Mouse (Mus musculus) heart, adult 9 months (tissue): Measurements from ENCODE around the gene Mink1.
A peak's percentile ranks its signal among the peaks of the same experiment; 100 is the strongest.

Source experiments
- DNase-seq, 2 experiments: peaks; one replicate each; pipeline ENCODE4 v3.0.0; 2022; ENCODE audit warnings: low spot score in 2 of 2

The Mink1 gene

DNA sequence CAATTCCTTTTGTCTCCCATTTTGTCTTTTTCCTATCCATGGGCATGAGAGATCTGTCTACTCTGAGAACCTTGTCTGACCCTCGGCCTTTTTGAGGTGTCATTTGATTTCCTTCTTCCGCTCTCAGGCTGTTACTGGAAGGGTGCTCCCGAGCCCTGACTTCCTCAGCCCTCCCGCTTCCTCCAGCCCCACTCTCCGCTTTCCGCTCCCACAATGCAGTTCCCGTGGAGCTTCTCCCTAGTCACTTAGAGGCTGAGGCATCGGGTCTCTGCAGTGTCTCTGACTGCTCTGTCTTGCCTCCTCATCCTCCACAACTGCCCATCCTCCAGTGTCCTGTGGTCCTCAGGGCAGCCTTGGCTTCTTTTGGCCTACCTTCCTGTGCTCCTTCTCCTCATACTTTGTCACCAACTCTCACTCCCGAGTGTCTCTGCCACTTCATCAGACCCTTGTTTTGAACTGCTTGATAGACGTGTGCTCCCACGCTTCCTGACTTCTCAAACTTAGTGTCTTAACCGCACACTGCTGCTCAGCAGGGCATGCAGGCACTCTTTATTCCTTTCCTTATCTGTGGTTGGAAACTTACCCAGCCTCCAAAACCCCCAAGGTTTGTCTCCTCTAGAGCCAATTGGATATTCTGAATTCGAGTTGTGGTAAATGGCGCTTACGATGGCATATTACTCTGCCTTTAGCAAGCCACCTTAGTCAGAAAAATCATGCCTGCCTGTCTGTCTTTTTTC lies 31.7 kb downstream of the Mink1 start:
- DNase-seq: peak; percentile 54 to 77

DNA sequence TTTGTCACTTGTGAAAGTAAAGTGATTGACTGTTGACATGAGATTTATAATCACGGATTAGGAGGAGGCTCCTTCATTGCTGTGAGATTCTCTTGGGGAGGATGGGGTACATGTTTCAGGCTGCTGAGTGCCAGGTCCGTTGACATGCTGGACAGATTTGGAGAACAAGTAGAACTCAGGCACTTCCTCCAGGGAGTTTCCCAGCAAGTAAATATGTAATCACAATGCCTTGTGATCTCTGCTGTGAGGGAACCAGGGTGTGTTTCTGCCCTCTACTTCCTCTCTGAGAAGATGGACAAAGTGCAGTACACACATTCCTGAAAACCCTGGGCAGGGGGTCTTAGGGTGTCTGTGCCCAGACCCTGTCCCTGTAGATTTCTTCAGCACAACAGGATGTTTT lies 33.0 kb downstream of the Mink1 start:
- DNase-seq: peak in 1 of 2 experiments; percentile 38

DNA sequence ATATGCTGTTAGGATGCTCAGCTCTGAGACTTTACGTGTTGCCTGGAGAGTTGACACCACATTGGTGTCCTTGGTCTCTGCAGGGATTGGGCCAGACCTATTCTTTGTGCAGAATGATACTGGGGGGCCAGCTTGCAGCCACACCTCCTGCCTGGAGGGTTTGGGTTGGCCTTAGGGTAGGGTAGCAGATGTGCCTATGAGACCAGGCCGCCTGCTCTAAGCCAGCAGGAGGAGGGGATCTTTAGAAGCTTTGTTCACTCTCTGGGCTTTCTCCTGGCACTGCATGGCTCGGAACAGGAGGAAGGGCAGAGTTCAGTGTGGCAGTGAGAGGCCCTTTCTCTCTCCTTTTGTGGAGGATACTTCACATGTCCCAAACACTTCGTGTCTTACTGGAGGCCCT lies 33.4 kb downstream of the Mink1 start:
- no peak for DNase-seq

DNA sequence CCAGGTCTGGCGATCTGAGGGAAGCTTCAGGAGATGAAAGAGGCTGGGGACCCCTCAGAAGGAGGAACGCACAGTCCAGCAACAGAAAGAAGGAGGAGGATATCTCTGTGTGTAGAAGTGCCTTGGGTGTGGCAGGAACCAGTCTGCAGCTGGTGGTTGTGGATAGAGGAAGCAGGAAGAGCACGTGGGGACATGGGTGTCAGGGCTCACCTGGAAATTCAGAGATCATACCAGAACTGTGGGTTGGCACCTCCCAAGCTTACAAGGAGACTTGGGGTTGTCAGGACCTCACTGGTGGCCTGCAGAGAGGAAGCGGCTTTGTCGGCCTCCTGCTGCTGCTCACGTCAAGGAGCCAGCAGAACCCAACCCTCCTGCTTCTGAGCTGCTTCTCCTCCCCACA lies 34.6 kb downstream of the Mink1 start:
- no peak for DNase-seq

DNA sequence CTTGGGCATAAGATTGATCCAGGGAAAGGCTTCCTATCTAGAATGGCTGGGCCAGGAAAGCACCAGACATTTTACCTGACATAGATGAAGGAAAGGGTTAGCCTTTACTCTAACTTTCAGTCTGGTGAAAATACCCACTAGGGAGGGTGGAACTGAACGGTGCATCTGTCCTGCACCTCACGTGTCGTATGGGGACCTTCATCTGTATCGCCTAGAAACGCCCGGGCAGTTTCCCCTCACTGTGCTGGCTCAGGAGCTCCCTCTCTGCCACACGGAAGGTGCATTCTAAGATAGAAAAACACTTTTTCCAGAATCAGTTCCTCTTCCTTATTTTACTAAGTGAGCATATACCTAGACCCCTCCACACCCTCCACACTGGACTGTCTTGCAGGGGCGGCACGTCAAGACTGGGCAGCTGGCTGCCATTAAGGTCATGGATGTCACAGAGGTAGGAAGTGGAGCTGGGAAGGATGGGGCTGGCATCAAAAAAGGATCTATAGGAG lies 35.8 kb downstream of the Mink1 start:
- no peak for DNase-seq

DNA sequence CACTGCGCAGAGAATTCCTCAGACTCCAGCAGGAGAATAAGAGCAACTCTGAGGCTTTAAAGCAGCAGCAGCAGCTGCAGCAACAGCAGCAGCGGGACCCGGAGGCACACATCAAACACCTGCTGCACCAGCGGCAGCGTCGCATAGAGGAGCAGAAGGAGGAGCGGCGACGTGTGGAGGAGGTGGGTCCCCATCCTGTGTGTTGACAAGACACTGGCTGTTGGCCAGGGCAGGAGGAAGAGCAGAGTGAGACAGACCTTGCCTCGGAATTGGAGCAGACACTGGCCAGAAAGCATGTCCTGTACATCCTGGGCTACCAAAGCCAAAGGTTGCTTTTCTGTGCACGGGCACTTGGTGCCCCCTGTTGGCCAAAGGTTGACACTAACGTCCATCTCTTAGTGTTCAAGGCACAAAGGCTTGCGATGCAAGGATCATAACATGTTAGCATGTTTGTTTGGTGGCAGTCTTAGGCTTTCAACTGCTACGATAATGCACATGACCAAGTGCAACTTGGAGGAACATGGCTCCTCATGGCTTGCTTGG lies 42.4 kb downstream of the Mink1 start:
- peak; percentile 47 to 77 for DNase-seq

DNA sequence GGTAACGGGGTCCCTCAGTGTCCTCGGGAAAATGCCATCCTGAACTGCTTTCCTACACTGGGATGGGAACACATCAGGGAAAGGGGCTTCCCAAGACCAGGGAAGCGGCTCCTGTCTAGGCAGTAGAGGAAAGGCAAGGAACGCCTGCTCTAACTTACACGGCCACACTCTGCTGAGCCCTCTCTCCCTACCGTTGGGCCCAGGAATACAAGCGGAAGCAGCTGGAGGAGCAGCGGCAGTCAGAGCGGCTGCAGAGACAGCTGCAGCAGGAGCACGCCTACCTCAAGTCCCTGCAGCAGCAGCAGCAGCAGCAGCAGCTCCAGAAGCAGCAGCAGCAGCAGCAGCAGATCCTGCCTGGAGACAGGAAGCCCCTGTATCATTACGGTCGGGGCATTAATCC lies 44.0 kb downstream of the Mink1 start:
- no peak for DNase-seq

DNA sequence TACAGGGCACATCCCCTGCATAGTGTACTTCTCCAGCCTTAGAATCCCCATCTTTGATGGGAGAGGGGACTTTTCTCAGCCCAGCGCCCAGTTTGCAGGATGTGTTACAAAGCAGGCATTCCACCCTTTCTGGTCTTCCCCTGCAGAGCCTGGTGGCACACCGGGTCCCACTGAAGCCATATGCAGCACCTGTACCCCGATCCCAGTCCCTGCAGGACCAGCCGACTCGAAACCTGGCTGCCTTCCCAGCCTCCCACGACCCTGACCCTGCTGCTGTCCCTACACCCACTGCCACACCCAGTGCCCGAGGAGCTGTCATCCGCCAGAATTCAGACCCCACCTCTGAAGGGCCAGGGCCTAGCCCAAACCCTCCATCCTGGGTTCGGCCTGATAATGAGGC lies 44.9 kb downstream of the Mink1 start:
- DNase-seq: no peak

DNA sequence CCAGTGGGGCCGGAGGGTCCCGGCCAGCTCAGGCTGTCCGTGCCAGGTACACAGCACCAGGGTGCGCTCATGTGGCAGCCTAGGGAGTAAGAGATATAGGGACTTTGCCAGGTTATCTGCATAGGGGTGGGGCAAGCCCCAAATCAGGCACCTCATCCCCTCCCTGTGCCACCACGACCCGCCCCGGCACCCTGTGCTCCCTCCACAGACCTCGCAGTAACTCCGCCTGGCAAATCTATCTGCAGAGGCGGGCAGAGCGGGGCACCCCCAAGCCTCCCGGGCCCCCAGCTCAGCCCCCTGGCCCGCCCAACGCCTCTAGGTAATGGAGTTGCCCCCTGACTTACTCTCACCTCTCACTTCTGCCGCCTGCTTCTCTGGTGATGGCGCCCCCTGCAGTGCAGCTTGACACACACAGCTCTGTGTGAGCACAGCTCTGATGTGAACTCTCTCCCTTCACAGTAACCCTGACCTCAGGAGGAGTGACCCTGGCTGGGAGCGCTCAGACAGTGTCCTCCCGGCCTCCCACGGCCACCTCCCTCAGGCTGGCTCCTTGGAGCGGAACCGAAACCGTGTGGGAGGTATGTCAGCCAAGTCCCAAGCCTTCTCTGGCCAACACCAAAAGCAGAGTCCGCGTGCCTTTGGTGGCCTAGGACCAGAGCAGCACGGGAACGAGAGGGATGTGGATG lies 45.8 kb downstream of the Mink1 start:
- no peak for DNase-seq

DNA sequence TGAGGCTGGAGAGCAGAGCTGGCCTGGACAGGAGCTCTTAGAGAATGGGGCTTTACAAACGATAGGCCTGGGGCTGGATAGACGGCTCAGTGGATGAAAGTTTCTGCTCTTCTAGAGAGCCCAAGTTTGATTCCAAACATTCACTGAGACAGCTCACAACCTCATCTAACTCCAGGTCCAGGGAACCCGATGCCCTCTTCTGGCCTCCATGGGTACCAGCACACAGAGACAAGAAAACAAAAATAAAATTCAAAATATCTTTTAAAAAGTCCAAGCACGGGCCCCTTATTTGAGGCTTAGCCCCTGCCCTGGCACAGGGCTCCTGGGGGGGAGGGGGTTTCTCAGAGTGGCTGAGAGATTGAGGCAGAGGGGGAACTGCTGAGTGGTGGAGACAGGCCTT lies 48.1 kb downstream of the Mink1 start:
- DNase-seq: no peak

DNA sequence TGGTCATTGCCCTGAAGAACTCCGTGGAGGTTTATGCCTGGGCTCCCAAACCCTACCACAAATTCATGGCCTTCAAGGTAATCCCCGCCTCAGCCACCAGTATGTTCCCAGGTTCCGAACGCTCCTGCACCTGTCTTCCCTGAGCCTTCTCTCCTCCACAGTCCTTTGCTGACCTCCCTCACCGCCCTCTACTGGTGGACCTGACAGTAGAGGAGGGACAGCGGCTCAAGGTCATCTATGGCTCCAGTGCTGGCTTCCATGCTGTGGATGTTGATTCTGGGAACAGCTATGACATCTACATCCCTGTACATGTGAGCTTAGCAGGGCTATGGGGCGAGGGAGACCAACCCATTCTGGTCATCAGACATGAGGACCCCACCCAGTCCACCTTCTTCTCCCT lies 49.8 kb downstream of the Mink1 start:
- DNase-seq: no peak

DNA sequence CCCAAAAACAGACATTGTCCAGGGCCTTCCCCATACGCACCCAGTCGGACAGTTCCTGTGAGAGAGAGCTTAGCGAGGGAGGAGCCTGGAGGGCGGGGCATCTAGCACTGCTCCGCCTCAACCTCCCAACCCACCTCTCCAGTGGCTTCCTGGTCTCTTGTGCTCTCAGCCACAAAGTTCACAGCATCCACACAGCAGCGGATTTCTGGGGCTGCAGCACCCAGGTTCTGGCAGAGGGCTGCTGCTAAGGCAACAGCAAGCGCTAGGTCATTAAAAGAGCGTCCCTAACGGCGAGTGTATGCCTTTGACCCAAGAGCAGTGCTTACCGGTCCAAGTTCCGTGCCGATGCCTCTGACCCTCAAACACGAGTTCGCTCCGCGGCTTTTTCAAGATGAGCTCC lies 52.4 kb downstream of the Mink1 start:
- DNase-seq: peak; percentile 68 to 74

DNA sequence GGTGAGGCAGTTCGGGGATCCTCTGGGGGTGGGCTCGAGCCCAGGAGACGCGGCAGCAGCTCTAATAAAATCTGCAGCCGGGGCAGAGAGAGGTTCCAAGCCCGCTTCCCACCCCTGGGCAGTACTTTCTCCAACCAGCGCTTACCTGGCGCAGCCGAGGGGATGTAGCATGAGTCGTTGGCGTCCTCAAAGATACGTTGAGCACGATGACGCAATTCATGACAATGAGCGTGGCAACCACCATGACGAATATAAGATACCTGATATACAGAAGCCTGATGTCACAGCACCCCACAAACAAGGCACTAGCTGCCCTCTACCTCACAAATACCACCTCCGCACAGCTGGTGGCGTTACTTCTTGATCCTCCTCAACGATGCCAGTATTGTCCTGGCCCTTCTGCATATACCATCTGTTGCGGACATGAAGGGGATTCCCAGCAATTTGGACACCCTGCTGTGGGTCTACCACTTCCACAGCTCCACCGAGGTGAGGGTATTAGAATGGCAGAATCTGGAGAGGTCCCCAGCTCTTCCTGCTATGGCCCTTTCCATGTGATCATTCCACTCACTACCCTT lies 52.9 kb downstream of the Mink1 start, which contains the start of gene 4930544D05Rik:
Gene 4930544D05Rik, plus strand, starts transcription at position 333 of the 578 bp plus-strand sequence.
- no peak for DNase-seq

DNA sequence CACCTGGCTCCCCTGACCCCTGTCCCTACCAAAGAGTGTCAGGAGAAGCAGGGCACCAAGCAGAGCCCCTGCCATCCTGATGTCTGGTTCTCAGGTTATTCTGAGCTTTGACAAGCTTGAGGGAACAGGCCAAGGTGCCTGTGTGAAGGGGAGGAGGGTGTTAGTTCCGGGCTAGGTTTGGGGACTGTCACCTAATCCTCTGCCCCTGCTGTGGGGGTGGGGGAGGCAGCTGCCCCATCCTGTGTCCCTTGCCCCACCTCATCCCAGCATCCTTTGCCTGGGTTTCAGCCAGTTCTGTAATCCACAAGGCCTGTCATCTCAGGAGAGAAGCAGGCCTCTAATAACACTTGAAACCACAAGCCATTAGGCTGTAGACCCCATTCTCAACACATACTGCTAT lies 56.4 kb downstream of the Mink1 start, which contains the start of gene Chrne:
Gene Chrne, minus strand, starts transcription at position 116 of the 400 bp plus-strand sequence.
- DNase-seq: no peak

DNA sequence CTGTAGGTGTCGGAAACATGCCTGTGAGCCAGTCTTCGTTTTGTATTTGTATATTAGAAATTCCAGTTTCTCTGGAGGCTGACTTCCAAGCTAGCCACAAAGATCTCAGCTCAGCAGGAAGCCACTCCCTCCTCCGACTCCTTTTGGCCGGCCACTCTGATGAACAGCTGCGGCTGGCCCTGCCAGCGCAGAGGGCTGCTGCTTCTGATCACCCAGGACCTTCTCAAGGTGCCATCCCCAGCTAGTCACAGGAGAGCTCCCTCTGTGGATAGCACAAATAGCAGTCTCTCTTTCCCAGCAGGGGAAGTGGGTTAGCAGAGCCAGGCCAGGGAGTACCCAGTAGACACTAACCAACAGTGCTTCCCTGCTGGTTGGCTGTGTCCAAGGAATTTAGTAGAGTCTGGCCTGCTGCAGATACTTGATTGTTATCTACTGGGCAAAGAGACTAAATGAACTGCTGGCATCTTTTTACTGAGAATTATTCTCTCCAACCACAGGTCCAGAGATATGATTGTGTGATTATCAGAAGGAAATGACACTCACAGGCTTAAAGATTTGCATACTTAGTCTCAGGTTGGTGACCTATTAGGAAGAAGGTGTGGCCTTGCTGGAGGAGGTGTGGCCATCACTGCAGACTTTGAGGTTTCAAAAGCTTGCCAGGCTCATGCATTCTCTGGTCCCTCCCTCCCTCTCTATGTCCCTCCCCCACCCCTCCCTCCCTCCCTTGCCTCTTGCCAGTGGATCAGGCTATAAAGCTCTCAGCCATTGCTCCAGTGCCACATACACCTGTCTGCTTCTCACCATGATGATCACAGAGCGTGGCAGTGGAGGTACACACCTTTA lies 59.5 kb downstream of the Mink1 start:
- no peak for DNase-seq

DNA sequence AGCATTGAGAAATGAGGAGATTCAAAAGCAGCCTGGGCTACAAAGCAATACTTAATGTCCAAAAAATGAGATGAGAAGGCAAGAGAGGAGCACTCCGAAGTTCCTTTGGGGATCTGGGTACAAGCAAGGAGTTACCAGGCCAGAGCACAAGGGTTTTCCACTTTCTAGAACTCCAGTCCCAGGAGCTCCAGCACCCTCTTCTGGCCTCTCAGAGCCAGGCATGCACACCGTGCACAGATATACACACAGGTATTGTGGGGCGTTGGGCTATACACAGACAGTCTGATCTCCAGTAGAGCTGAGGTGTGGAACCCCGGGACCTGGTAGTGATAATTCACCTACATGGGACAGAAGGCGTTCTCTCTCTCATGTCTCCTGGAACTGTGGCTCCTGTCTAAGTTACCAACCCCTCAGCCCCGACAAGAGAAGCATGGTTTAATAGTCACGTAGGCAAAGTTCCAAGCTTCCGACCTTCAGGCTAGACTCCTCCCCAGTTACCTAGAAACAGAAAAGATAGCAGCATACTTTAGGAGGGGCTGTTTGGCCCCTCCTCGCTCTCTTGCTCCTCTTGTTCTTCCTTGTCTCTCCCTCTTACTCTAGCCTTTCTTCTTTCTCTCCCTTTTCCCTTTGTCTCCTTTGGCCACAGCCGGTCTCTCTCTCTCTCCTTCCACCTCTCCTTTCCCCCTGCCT lies 60.5 kb downstream of the Mink1 start:
- no peak for DNase-seq

DNA sequence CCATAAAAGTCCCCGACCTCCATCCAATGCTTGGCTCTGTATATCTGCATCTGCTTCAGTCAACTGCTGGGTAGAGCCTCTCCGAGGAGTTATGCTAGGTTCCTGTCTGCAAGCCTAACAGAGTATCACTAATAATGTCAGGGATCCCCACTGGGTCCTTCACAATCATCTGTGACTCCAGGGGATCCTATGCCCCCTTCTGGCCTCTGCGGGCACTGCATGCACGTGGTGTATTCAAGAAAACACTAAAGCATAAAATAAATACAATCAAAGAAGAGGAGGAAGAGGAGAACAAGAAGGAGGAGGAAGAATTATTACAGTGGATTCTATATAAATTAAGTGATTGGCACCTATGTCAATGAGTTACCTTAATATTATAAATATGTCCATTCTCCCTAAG lies 62.8 kb downstream of the Mink1 start:
- DNase-seq: no peak

DNA sequence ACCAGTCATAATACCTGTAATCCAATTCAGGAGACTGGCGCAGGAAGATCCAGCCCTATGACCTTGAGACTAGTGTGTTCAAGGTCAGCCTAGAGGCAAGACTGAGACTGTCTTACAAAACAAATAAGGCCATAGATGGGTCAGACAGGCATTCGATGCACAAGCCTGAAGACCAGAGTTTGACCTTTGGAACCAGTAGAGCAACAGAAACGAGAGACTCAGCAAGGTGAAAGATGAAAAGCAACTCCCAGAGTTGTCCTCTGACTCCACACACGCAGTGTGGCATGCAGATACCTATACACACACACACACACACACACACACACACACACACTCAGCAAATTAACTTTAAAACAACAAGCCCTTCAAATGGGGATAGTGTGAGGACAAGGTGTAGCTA lies 64.2 kb downstream of the Mink1 start:
- no peak for DNase-seq

DNA sequence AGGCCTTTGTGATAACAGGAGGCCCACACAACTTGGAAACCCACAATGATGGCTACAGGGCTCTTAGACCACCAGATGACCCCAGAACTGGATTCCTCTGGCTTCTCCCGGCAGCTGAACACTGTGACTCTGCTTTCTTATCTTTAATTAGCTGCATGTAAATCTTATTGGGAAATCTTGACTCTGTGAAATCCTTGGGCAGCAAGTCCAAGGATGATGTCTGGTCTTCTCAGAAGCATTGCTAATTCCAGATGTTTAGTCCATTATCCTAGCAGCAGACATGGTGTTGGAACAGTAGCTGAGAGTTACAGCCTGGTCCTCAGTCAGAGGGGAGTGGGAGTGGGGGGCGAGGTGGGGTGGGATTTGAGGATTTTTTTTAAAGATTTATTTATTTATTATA lies 65.8 kb downstream of the Mink1 start:
- no peak for DNase-seq

DNA sequence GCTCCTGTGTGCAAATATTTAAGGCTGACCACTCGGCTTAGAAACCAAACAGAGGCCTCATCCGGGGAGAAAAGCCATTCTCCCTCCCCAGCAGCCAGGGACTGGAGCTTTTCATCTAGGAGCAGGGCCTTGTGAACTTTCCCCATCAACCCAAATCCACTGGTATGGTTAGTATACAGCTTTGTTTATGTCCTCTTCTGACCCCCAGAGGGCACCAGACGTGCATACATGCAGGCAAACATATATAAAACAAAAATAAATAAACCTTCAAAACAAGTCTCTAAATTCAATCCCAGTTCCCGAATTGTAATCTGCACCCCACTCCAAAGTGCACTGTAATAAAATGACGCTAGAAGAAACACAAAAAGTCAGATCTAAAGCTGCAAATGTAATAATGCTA lies 66.9 kb downstream of the Mink1 start:
- DNase-seq: no peak

DNA sequence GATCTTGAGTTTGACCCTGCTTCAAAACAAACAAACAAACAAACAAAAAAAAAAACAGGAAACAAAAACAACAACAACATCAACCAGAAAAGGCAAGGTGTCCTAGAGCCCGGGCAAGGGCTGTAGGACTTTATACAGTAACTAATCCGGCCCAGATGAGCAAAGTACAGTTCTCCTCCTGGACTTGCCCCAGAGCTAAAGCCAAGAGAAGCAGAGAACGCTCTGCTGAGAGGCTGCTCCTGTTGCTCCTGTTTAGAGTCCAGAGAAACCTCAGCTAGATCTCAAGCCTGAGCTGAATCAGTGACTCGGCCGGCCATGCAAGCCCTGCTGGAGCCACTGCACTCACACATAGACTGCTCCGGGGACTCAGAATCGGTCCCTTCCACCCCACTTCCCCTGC lies 67.4 kb downstream of the Mink1 start:
- no peak for DNase-seq
